29 mouse cellular contexts compared by ENCODE assay signal in the genomic region with DNA sequence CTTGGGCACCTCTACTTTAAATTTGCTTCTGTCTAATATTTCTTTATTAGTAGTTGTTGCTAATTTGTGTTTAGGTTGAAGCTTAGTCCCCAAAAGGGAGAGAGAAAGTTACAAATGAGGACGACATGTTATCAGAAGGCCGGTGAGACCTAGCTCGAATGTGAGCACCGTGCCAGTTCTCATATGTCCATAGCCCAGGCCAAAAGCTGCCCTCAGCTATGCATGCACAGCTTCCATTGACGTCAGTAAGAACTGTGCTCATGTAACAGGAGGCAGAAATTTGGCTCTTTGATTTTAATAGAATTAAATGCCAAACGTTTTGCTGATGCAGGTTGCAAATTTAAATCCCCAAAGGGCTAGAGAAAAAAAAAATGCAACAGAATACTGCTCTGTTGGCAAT. TPM values are rescaled to one million over a fixed set of nuclear protein-coding genes. Genes with fewer than 3 reads are reported as not detected.
DNase-seq lines count a peak whose midpoint lies in the region; ATAC-seq and TF ChIP-seq lines count a peak whose summit lies in the region.
"Had no signal": no experiment of that assay in that cellular context is flagged by ENCODE, and none has a peak within 500 bp of the region (broad histone marks: within the 10 kb centered on the region; RNA-seq: fewer than 3 reads in every experiment).

No protein-coding gene starts in this region.

- H3K79me2 ChIP-seq in heart, adult 2 months (replicated peaks; ENCODE audit: control insufficient read depth, insufficient read depth, low read length) = no peaks in the 10 kb centered on the region

- intact Hi-C loops in gastrocnemius, adult 2 months (cut with DNase I) = no loop called here
- intact Hi-C loops in heart, adult 2 months (cut with DNase I) = loop anchor here (10.0 kb wide), 1 partner anchor 998 kb away; no protein-coding TSS in a partner anchor

- peak overlapping the region; percentile 83 for H3K27ac ChIP-seq in gastrocnemius, adult 2 months
- peak overlapping the region; percentile 64 for H3K27ac ChIP-seq in heart, adult 2 months
- no peak overlapping the region for H3K27ac ChIP-seq in heart, embryonic 11.5 days (ENCODE audit: low read depth, low read length)
- H3K27ac ChIP-seq: embryonic facial prominence, embryonic 10.5 days; embryonic facial prominence, embryonic 13.5 days; forebrain, embryonic 10.5 days; forebrain, embryonic 13.5 days; heart, embryonic 15.5 days; hindbrain, embryonic 14.5 days had no signal

- TF ChIP-seq CTCF in gastrocnemius, adult 2 months (IDR thresholded peaks at IDR 0.05) = no peak
- TF ChIP-seq CTCF in heart, adult 2 months (IDR thresholded peaks at IDR 0.05) = no peak

- H3K4me3 ChIP-seq in gastrocnemius, adult 2 months = no peak overlapping the region
- H3K4me3 ChIP-seq in heart, adult 2 months = no peak overlapping the region
- H3K4me3 ChIP-seq in heart, embryonic 11.5 days (ENCODE audit: low read depth, low read length) = no peak overlapping the region
- H3K4me3 ChIP-seq: embryonic facial prominence, embryonic 10.5 days; embryonic facial prominence, embryonic 13.5 days; erythroblast, embryonic 14.5 days; forebrain, embryonic 10.5 days; forebrain, embryonic 13.5 days; heart, embryonic 12.5 days; heart, embryonic 15.5 days had no signal

- peak; percentile 71 for DNase-seq in gastrocnemius, adult 2 months
- no peak for DNase-seq in gastrocnemius, postnatal 4 days (ENCODE audit: low spot score in 2 of 2)
- no peak for DNase-seq in heart, adult 2 months
- DNase-seq in fibroblast of lung, adult 2 months (ENCODE audit: low read depth) = peak; percentile 12
- DNase-seq in testis, postnatal 10 days (ENCODE audit: low spot score) = no peak
- DNase-seq: adrenal gland, adult 2 months; adrenal gland, postnatal 14 days; B cell, adult 2 months; cerebellum, adult 11 months; cerebellum, adult 8-10 months; cerebellum, postnatal 10 days; cerebellum, postnatal 36 days; embryo, embryonic 11 days; heart, postnatal 36 days; kidney, adult 2 months had no signal

- WGBS in heart, adult 2 months = 55% methylated on average over 6 of the region's 6 CpGs
- 71% methylated on average over 6 of the region's 6 CpGs for WGBS in heart, embryonic 11.5 days (ENCODE audit: insufficient replicate concordance)

- H3K9ac ChIP-seq in heart, adult 2 months (ENCODE audit: low read depth, low read length) = no peak overlapping the region
- H3K9ac ChIP-seq in heart, embryonic 11.5 days (ENCODE audit: low read depth, low read length) = no peak overlapping the region
- H3K9ac ChIP-seq: embryonic facial prominence, embryonic 13.5 days; forebrain, embryonic 13.5 days; heart, embryonic 12.5 days; heart, embryonic 15.5 days; hindbrain, embryonic 14.5 days had no signal

- H3K9me3 ChIP-seq in heart, embryonic 11.5 days (replicated peaks; ENCODE audit: control insufficient read depth, low read length) = no peaks in the 10 kb centered on the region
- H3K9me3 ChIP-seq: embryonic facial prominence, embryonic 10.5 days; embryonic facial prominence, embryonic 13.5 days; forebrain, embryonic 10.5 days; forebrain, embryonic 13.5 days; G1E; heart, embryonic 12.5 days; heart, embryonic 15.5 days had no signal

- no peak for ATAC-seq in heart, embryonic 11.5 days (replicated peaks; ENCODE audit: insufficient number of reproducible peaks, low FRiP score, low TSS enrichment)
- no peak for ATAC-seq in monocyte, adult 5-6 weeks (replicated peaks; ENCODE audit: insufficient number of reproducible peaks, low FRiP score, low TSS enrichment, poor library complexity, severe bottlenecking)
- ATAC-seq: forebrain, embryonic 13.5 days; forebrain, embryonic 16.5 days; intestine, postnatal 0 days had no signal

- peaks cover 7% of the 10 kb centered on the region for H3K36me3 ChIP-seq in heart, adult 2 months (ENCODE audit: control insufficient read depth, insufficient read depth, low read length)
- H3K36me3 ChIP-seq in heart, embryonic 11.5 days (ENCODE audit: control insufficient read depth, insufficient read depth, low read length) = no peaks in the 10 kb centered on the region
- H3K36me3 ChIP-seq: embryonic facial prominence, embryonic 10.5 days; embryonic facial prominence, embryonic 13.5 days; forebrain, embryonic 10.5 days; G1E; heart, embryonic 12.5 days; heart, embryonic 15.5 days had no signal

- H3K4me1 ChIP-seq in heart, adult 2 months (ENCODE audit: control insufficient read depth, insufficient read depth, low read length) = peaks cover 9% of the 10 kb centered on the region
- no peaks in the 10 kb centered on the region for H3K4me1 ChIP-seq in heart, embryonic 11.5 days (ENCODE audit: control insufficient read depth, insufficient read depth, low read length)
- H3K4me1 ChIP-seq: embryonic facial prominence, embryonic 10.5 days; forebrain, embryonic 10.5 days; forebrain, embryonic 13.5 days; heart, embryonic 12.5 days had no signal

- TF ChIP-seq EP300 in heart, adult 2 months (IDR thresholded peaks at IDR 0.05; ENCODE audit: insufficient read depth, low read depth, low read length) = no peak

- no peak for TF ChIP-seq POLR2A in heart, adult 2 months (IDR thresholded peaks at IDR 0.05; ENCODE audit: insufficient read depth, low read depth, low read length)

- H3K4me2 ChIP-seq in heart, embryonic 11.5 days = no peak overlapping the region
- H3K4me2 ChIP-seq: embryonic facial prominence, embryonic 13.5 days; forebrain, embryonic 13.5 days; heart, embryonic 12.5 days; heart, embryonic 15.5 days; hindbrain, embryonic 14.5 days had no signal

- H3K27me3 ChIP-seq in heart, adult 2 months (ENCODE audit: control insufficient read depth, insufficient read depth, low read length) = no peaks in the 10 kb centered on the region
- H3K27me3 ChIP-seq in heart, embryonic 11.5 days (ENCODE audit: control insufficient read depth, insufficient read depth, low read length) = no peaks in the 10 kb centered on the region
- H3K27me3 ChIP-seq: CH12.LX; embryonic facial prominence, embryonic 13.5 days; forebrain, embryonic 13.5 days; heart, embryonic 12.5 days; heart, embryonic 15.5 days had no signal

RNA-seq across cellular contexts. Expression of a gene that starts 56.1 kb away (rescaled TPM):
- not detected for total RNA-seq in gastrocnemius, adult 2 months (2021)
- 1 to 10 TPM in 1 of 2 experiments, under 1 TPM in 1; 0.98 to 1.1 TPM for total RNA-seq in gastrocnemius, postnatal 4 days (2021)
- total RNA-seq in heart, adult 2 months (2021) = under 1 TPM; 0.09 to 0.47 TPM
- polyA plus RNA-seq in heart, adult 2 months (2012; rRNA removed) = 0.12 and 0.29 TPM in 2 replicates
- 0.14 TPM in 2 replicates for polyA plus RNA-seq in heart, embryonic 11.5 days (2014; fragmentation: Nextera tagmentation; extraction: Ambion mirVana)
- not detected in 3 replicates for total RNA-seq in monocyte, adult 5-6 weeks (2017)
- polyA plus RNA-seq: erythroblast, embryonic 14.5 days; G1E had no signal

Comparison
In these comparisons a context has a peak if more than half of its experiments do, and no peak if none do; other contexts are left out.
1. DNase-seq: peak in gastrocnemius, adult 2 months (single experiment) and fibroblast of lung, adult 2 months (single experiment); none in gastrocnemius, postnatal 4 days (0 of 2), heart, adult 2 months (0 of 2) and testis, postnatal 10 days (single experiment).